Mouse (Mus musculus) layer of hippocampus, adult 2 months (tissue): ENCODE data around the gene Aldoart2. TPM values are rescaled to one million over a fixed set of nuclear protein-coding genes. Genes with fewer than 3 reads are reported as not detected.
"Not testable (repeated sequence)": the region's sequence is repeated elsewhere in the genome, so short reads cannot be mapped to it uniquely, and the experiment has no call there.

Experiments used
- DNase-seq, 2 experiments: peaks; one replicate each; pipeline ENCODE4 v3.0.0; 2022; ENCODE audit warnings: low spot score in 2 of 2
- H3K27ac ChIP-seq: fragments of 200-600 bp; 2 replicates; pipeline ENCODE4 v1.8.1; 2022
- H3K4me3 ChIP-seq: fragments of 200-600 bp; 2 replicates; pipeline ENCODE4 v1.8.1; 2022; ENCODE audit warnings: mild to moderate bottlenecking
- CTCF ChIP-seq: fragments of 200-600 bp; conservative IDR thresholded peaks from 2 replicates; pipeline ENCODE4 v1.8.1; 2022; ENCODE audit warnings: antibody characterized with exemption, mild to moderate bottlenecking, moderate library complexity
- long read RNA-seq, 2 experiments: library from polyadenylated mRNA; stranded (forward); transcript quantifications; one replicate each; pipeline ENCODE4 v2.0.0; 2021; ENCODE audit warnings: borderline mapping rate in 2 of 2
- total RNA-seq, 2 experiments: library from RNA; stranded (reverse); gene quantifications; 2 replicates each; pipeline ENCODE4 v1.2.3; 2021

Aldoart2 gene
- total RNA-seq, result not detected
- long read RNA-seq, experiment 1, result 0 reads
- long read RNA-seq, experiment 2, result 0 reads

GRCm38 (mm10) chr12:55565206-55565605 is at the start of gene Aldoart2:
Aldoart2 (plus strand) TSS chr12:55565239.
- Histone ChIP-seq H3K4me3 (no peak within 1 kb of the TSS; the same call in 1 of the 2 replicates), H3K27ac (no peak within 1 kb of the TSS)
- DNase-seq, result no peak
- TF ChIP-seq CTCF, result no peak

GRCm38 (mm10) chr12:55518061-55518738 is 46.8 kb upstream of the Aldoart2 start:
- peak in 1 of 2 experiments; percentile 60 for DNase-seq
- Histone ChIP-seq H3K27ac (no peak overlapping the region), H3K4me3 (no peak overlapping the region; the same call in 1 of the 2 replicates)
- peak; percentile 89 for TF ChIP-seq CTCF

GRCm38 (mm10) chr12:55526983-55527752 is 37.9 kb upstream of the Aldoart2 start:
- TF ChIP-seq CTCF, result peak; percentile 9; the same call in 1 of the 2 replicates
- peak overlapping the region; percentile 1; the same call in 1 of the 2 replicates for H3K4me3 ChIP-seq

GRCm38 (mm10) chr12:55536537-55537135 is 28.4 kb upstream of the Aldoart2 start:
- Histone ChIP-seq H3K27ac (no peak overlapping the region), H3K4me3 (no peak overlapping the region)
- DNase-seq, result peak; percentile 7 to 29
- TF ChIP-seq CTCF, result no peak

More at GRCm38 (mm10) chr12:55526983-55527752, 37.9 kb upstream of the Aldoart2 start:
- H3K27ac ChIP-seq, result 0 out of 2 replicates have a peak overlapping the region, but pooled peaks have one; percentile 5
- no peak for DNase-seq

- Histone ChIP-seq H3K4me3 (no peak overlapping the region), H3K27ac (no peak overlapping the region)
- DNase-seq, result no peak
- TF ChIP-seq CTCF, result no peak
These were observed 27.3 kb upstream of the Aldoart2 start for GRCm38 (mm10) chr12:55537742-55538141.

GRCm38 (mm10) chr12:55538328-55538971 is 26.6 kb upstream of the Aldoart2 start:
- DNase-seq, result no peak
- no peak for TF ChIP-seq CTCF
- Histone ChIP-seq H3K4me3 (no peak overlapping the region), H3K27ac (no peak overlapping the region)

GRCm38 (mm10) chr12:55539157-55539556 is 25.9 kb upstream of the Aldoart2 start:
- no peak overlapping the region for H3K4me3 ChIP-seq
- DNase-seq, result no peak
- no peak overlapping the region for H3K27ac ChIP-seq
- TF ChIP-seq CTCF, result no peak

- not testable (repeated sequence) for DNase-seq, H3K4me3 ChIP-seq, H3K27ac ChIP-seq
These were observed 10.1 kb upstream of the Aldoart2 start for GRCm38 (mm10) chr12:55554901-55555300.

- Histone ChIP-seq H3K4me3 (no peak overlapping the region), H3K27ac (no peak overlapping the region)
- no peak for DNase-seq
- TF ChIP-seq CTCF, result no peak
These were observed 7.2 kb upstream of the Aldoart2 start for GRCm38 (mm10) chr12:55557866-55558265.

GRCm38 (mm10) chr12:55559184-55559855 is 5.7 kb upstream of the Aldoart2 start:
- no peak for DNase-seq
- no peak for TF ChIP-seq CTCF
- no peak overlapping the region for H3K4me3 ChIP-seq
- H3K27ac ChIP-seq, result no peak overlapping the region

GRCm38 (mm10) chr12:55560025-55560690 is 4.9 kb upstream of the Aldoart2 start:
- H3K4me3 ChIP-seq, result no peak overlapping the region; the same call in 1 of the 2 replicates

GRCm38 (mm10) chr12:55563742-55564141 is 1.3 kb upstream of the Aldoart2 start:
- no peak for DNase-seq
- no peak overlapping the region for H3K4me3 ChIP-seq
- H3K27ac ChIP-seq, result no peak overlapping the region
- no peak for TF ChIP-seq CTCF

More at GRCm38 (mm10) chr12:55560025-55560690, 4.9 kb upstream of the Aldoart2 start:
- no peak overlapping the region for H3K27ac ChIP-seq
- no peak for DNase-seq
- no peak for TF ChIP-seq CTCF
